Mouse (Mus musculus) forebrain, embryonic 12.5 days (tissue): ENCODE data around the gene Wdr91. TPM values are rescaled to one million over a fixed set of nuclear protein-coding genes. Genes with fewer than 3 reads are reported as not detected.

Source experiments
- ATAC-seq: fragments of 200-750 bp; cut with Nextera tagmentation; 2 replicates; pipeline ENCODE4 v1.8.0; 2017; ENCODE audit warnings: moderate TSS enrichment; ENCODE audit not compliant: low FRiP score
- H3K27ac ChIP-seq: fragments of 300-500 bp; sonication (generic); 2 replicates; pipeline ENCODE4 v1.5.1; 2016; ENCODE audit warnings: mild to moderate bottlenecking
- H3K27me3 ChIP-seq: fragments of 300-500 bp; sonication (generic); 2 replicates; pipeline ENCODE4 v1.6.1; 2016; ENCODE audit warnings: mild to moderate bottlenecking
- H3K36me3 ChIP-seq: fragments of 300-500 bp; sonication (generic); replicated peaks from 2 replicates; pipeline ENCODE4 v1.6.1; 2016; ENCODE audit warnings: mild to moderate bottlenecking
- H3K4me1 ChIP-seq: fragments of 300-500 bp; sonication (generic); 2 replicates; pipeline ENCODE4 v1.6.1; 2016
- H3K4me2 ChIP-seq: fragments of 300-500 bp; sonication (generic); 2 replicates; pipeline ENCODE4 v1.6.1; 2016; ENCODE audit warnings: mild to moderate bottlenecking, moderate library complexity
- H3K4me3 ChIP-seq: fragments of 300-500 bp; sonication (generic); replicated peaks from 2 replicates; pipeline ENCODE4 v1.5.1; 2016; ENCODE audit warnings: mild to moderate bottlenecking
- H3K9ac ChIP-seq: fragments of 300-500 bp; sonication (generic); 2 replicates; pipeline ENCODE4 v1.6.1; 2016; ENCODE audit warnings: mild to moderate bottlenecking
- H3K9me3 ChIP-seq: fragments of 300-500 bp; sonication (generic); 2 replicates; pipeline ENCODE4 v1.6.1; 2016
- WGBS: fragments of 180-500 bp; shearing (Covaris S2); methylation state at CpG from one replicate; pipeline ENCODE4 v1.1.7; 2016; 5-methylcytosine and 5-hydroxymethylcytosine counted together
- polyA plus RNA-seq: library from polyadenylated mRNA; unstranded; fragments of >200 nt; fragmentation: Nextera tagmentation; extraction: Ambion mirVana; gene quantifications from 2 replicates; pipeline ENCODE4 v1.2.1, GENCODE M21; 2016

Gene Wdr91
- polyA plus RNA-seq, 1 experiment from 2014 or later = 12.3 TPM

- no peaks in the 10 kb centered on the region for H3K36me3 ChIP-seq
- no peak overlapping the region for H3K4me2 ChIP-seq
- no peak overlapping the region for H3K4me3 ChIP-seq
- WGBS = 85% methylated on average over 5 of the region's 5 CpGs
- H3K27me3 ChIP-seq = no peaks in the 10 kb centered on the region
- H3K27ac ChIP-seq = no peak overlapping the region
- no peak overlapping the region for H3K9ac ChIP-seq
- no peaks in the 10 kb centered on the region for H3K9me3 ChIP-seq
- H3K4me1 ChIP-seq = no peaks in the 10 kb centered on the region
- no peak for ATAC-seq
These were observed 45.5 kb downstream of the Wdr91 start for GRCm38 (mm10) chr6:34865213-34865612.

GRCm38 (mm10) chr6:34863786-34864514 lies 46.7 kb downstream of the Wdr91 start:
- H3K27me3 ChIP-seq = no peaks in the 10 kb centered on the region
- H3K4me3 ChIP-seq = no peak overlapping the region
- no peak for ATAC-seq
- no peaks in the 10 kb centered on the region for H3K36me3 ChIP-seq
- WGBS = 69% methylated on average over 9 of the region's 9 CpGs
- no peak overlapping the region for H3K9ac ChIP-seq
- no peak overlapping the region for H3K27ac ChIP-seq
- H3K4me2 ChIP-seq = no peak overlapping the region
- H3K4me1 ChIP-seq = no peaks in the 10 kb centered on the region
- no peaks in the 10 kb centered on the region for H3K9me3 ChIP-seq

GRCm38 (mm10) chr6:34862791-34863403 lies 47.8 kb downstream of the Wdr91 start, which contains the start of gene Tmem140:
Tmem140 (plus strand) TSS chr6:34863146.
- no peak within 1 kb of the TSS for H3K4me2 ChIP-seq
- no peak within 1 kb of the TSS for H3K9ac ChIP-seq
- 67% methylated on average over 11 of the region's 11 CpGs for WGBS

GRCm38 (mm10) chr6:34862381-34862780 lies 48.3 kb downstream of the Wdr91 start:
- Histone ChIP-seq H3K4me1 (no peaks in the 10 kb centered on the region), H3K9ac (no peak overlapping the region), H3K4me3 (no peak overlapping the region), H3K27ac (no peak overlapping the region), H3K27me3 (no peaks in the 10 kb centered on the region), H3K9me3 (no peaks in the 10 kb centered on the region), H3K36me3 (no peaks in the 10 kb centered on the region), H3K4me2 (no peak overlapping the region)
- ATAC-seq = no peak
- WGBS = 93% methylated on average over 6 of the region's 6 CpGs

More at GRCm38 (mm10) chr6:34862791-34863403, 47.8 kb downstream of the Wdr91 start, which contains the start of gene Tmem140:
- no peak within 1 kb of the TSS for H3K4me3 ChIP-seq
- no peaks in the 10 kb centered on the region for H3K4me1 ChIP-seq
- no peaks in the 10 kb centered on the region for H3K9me3 ChIP-seq
- no peak for ATAC-seq
- H3K27ac ChIP-seq = no peak within 1 kb of the TSS
- H3K36me3 ChIP-seq = no peaks in the 10 kb centered on the region
- H3K27me3 ChIP-seq = no peaks in the 10 kb centered on the region

DNA sequence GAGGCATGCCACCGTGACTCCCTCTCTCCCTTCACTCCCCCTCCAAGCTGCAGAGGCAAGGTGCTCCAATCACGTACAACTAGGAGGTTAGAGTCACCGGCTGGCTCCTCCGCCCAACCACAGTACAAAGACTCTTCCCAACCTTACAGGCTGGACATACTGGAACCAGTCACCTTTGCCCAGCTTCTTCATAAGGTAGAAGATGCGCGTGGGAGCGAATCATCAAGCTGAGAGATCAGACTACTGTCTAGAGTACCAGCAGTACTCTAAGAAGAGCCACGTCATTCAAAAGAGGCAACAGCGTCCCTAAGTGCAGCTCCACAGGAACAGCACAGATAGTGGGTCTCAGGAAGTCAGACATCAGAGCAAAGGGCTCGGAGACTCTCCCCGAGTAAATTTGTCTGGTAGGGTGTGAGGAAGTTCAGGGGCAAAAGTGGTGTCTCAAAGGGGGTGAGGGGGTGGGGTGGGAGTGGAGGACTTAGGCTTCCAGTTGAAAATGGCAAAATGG lies 49.1 kb downstream of the Wdr91 start:
- 92% methylated on average over 11 of the region's 11 CpGs for WGBS
- no peak overlapping the region for H3K27ac ChIP-seq
- no peaks in the 10 kb centered on the region for H3K27me3 ChIP-seq
- no peaks in the 10 kb centered on the region for H3K4me1 ChIP-seq
- H3K4me3 ChIP-seq = no peak overlapping the region
- no peak overlapping the region for H3K9ac ChIP-seq
- no peak overlapping the region for H3K4me2 ChIP-seq
- no peaks in the 10 kb centered on the region for H3K36me3 ChIP-seq
- H3K9me3 ChIP-seq = no peaks in the 10 kb centered on the region
- ATAC-seq = no peak

DNA sequence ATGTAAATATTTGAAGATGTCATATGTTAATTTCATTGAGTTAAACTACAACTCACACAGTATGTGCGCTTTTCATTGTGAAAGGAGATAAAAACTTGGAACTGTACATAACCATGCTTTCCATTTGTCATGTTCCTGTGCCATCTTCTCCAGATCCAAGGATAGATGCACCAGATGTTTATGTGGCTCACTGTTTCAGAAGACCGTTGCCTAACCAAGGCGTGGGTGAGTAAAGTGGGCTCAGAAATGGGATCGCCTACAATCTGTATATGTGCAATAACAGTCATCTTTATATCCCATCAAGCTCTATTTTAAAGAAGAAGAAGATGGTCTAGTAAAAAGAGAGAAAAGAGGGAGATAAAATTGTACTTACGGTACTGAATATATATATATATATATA lies 78.3 kb downstream of the Wdr91 start:
- no peak for ATAC-seq
- 93% methylated on average over 5 of the region's 5 CpGs for WGBS

More for the DNA sequence above, 78.3 kb downstream of the Wdr91 start:
- no peak overlapping the region for H3K27ac ChIP-seq
- no peak overlapping the region for H3K9ac ChIP-seq
- H3K27me3 ChIP-seq = no peaks in the 10 kb centered on the region
- H3K36me3 ChIP-seq = no peaks in the 10 kb centered on the region
- H3K4me2 ChIP-seq = no peak overlapping the region
- no peaks in the 10 kb centered on the region for H3K4me1 ChIP-seq
- H3K9me3 ChIP-seq = no peaks in the 10 kb centered on the region
- no peak overlapping the region for H3K4me3 ChIP-seq

Other genes with a start within 250 kb of the Wdr91 start
- gene Agbl3, start 130.4 kb downstream of the Wdr91 start, polyA plus RNA-seq = 5.2 and 6.3 TPM in 2 replicates
- gene Tmem140, start 47.7 kb downstream of the Wdr91 start, polyA plus RNA-seq = 1.5 and 1.8 TPM in 2 replicates
- 16.4 and 16.8 TPM in 2 replicates for gene Cyren, start 32.8 kb downstream of the Wdr91 start, polyA plus RNA-seq
- gene Stra8, start 9.3 kb upstream of the Wdr91 start, polyA plus RNA-seq = not detected in 2 replicates
- 0.40 and 0.76 TPM in 2 replicates for gene Slc23a4, start 77.5 kb upstream of the Wdr91 start, polyA plus RNA-seq
- gene Cnot4, start 222.8 kb upstream of the Wdr91 start, polyA plus RNA-seq = 31.2 and 34.9 TPM in 2 replicates